Mouse (Mus musculus): ENCODE measurements around the gene Hyal1.

GRCm38 (mm10) chr9:107611456-107612190 lies 34.9 kb downstream of the Hyal1 start:
- no peak for TF ChIP-seq POLR2A (IDR thresholded peaks at IDR 0.05; ENCODE audit: control insufficient read depth in 1 of 2, insufficient read depth in 1 of 2, low read depth in 1 of 2, low read length in 2 of 2, poor library complexity in 1 of 2)
- TF ChIP-seq CTCF (IDR thresholded peaks at IDR 0.05 in 2 of 3, conservative IDR thresholded peaks at IDR 0.05 in 1 of 3; ENCODE audit: control insufficient read depth in 1 of 3, insufficient read depth in 1 of 3, low read depth in 2 of 3, low read length in 3 of 3, poor library complexity in 1 of 3, severe bottlenecking in 1 of 3), result no peak
- no peak for TF ChIP-seq ZNF384 (IDR thresholded peaks at IDR 0.05; ENCODE audit: low read depth, low read length)
- no peak for TF ChIP-seq RCOR1 (IDR thresholded peaks at IDR 0.05; ENCODE audit: low read depth, low read length)
- no peak for TF ChIP-seq POLR2AphosphoS5 (IDR thresholded peaks at IDR 0.05; ENCODE audit: borderline replicate concordance, low read depth, low read length)
- TF ChIP-seq JUND (IDR thresholded peaks at IDR 0.05; ENCODE audit: low read depth, low read length), result no peak
- no peak for TF ChIP-seq EP300 (IDR thresholded peaks at IDR 0.05; ENCODE audit: low read depth in 1 of 2, low read length in 2 of 2)
- no peak for TF ChIP-seq KAT2A (conservative IDR thresholded peaks at IDR 0.05; ENCODE audit: low read depth, low read length)
- 0 out of 2 replicates have a peak, but pooled peaks have one; percentile 1 for TF ChIP-seq UBTF (IDR thresholded peaks at IDR 0.05; ENCODE audit: borderline replicate concordance, insufficient read depth, low read depth, low read length)
- no peak for TF ChIP-seq GABPA (IDR thresholded peaks at IDR 0.05; ENCODE audit: low read depth, low read length)
- TF ChIP-seq CHD2 (IDR thresholded peaks at IDR 0.05; ENCODE audit: low read length), result no peak
- no peak for TF ChIP-seq E2F4 (IDR thresholded peaks at IDR 0.05; ENCODE audit: borderline replicate concordance, low read depth, low read length)
- no peak for TF ChIP-seq CHD1 (IDR thresholded peaks at IDR 0.05; ENCODE audit: low read depth, low read length)
- TF ChIP-seq MYC (IDR thresholded peaks at IDR 0.05; ENCODE audit: low read depth, low read length), result no peak

Measured in MEL (cell line).